Mouse (Mus musculus): ENCODE measurements at regions not wholly inside any gene's neighbourhood (a gene's known extent, or its start where the extent isn't known, plus 50 kb on each side); places are given as distances from the start of the nearest gene placed in this dataset.

GRCm38 (mm10) chr2:46168488-46168887, 1051.3 kb upstream of the Zeb2 start:
- TF ChIP-seq MAFK (IDR thresholded peaks at IDR 0.05; ENCODE audit: borderline replicate concordance, low read depth, low read length) (no peak), MEF2A (IDR thresholded peaks at IDR 0.05; ENCODE audit: extremely low read depth, insufficient replicate concordance, low read depth, low read length, poor library complexity, severe bottlenecking) (no peak), TAL1 (IDR thresholded peaks at IDR 0.05; ENCODE audit: low read length) (no peak), POLR2A (IDR thresholded peaks at IDR 0.05; ENCODE audit: control insufficient read depth in 1 of 2, insufficient read depth in 1 of 2, low read depth in 1 of 2, low read length in 2 of 2, poor library complexity in 1 of 2) (no peak), MAX (IDR thresholded peaks at IDR 0.05; ENCODE audit: low read length) (no peak)
